Mouse (Mus musculus) liver, adult 2 months (tissue): Measurements from ENCODE around the gene Ren1.
A peak's percentile ranks its signal among the peaks of the same experiment; 100 is the strongest.

Source experiments
- CTCF ChIP-seq: fragments of 200-500 bp; IDR thresholded peaks from 2 replicates; pipeline ENCODE4 v1.5.1; 2011; ENCODE audit warnings: low read depth, low read length, control low read depth
- POLR2A ChIP-seq: fragments of 200-500 bp; IDR thresholded peaks from 2 replicates; pipeline ENCODE4 v1.6.1; 2011; ENCODE audit warnings: low read length, control low read depth; ENCODE audit not compliant: insufficient read depth; ENCODE audit errors: extremely low read depth

DNA sequence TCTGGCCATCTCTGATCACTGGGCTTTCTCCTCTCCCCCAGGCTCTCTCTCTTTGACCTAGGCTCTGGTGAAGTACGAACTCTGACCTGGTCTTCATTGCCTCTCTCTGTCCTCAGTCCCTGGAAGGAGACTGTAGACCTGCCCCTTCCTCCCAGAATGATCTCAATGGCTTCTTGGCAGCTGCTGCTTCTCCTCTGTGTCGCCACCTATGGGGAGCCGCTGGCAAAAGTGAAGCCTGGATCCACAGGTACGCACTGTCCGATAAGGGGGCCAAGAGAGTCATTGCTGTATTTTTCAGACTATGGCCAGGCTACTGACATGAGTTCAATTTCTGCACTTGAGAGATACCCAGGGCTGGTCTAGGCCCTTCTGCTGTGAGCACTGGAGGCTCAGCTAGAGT, 23.2 kb upstream of the Ren1 start:
- TF ChIP-seq POLR2A: no peak
- 0 out of 2 replicates have a peak, but pooled peaks have one; percentile 7 for TF ChIP-seq CTCF
